Mouse (Mus musculus) cerebellum, adult 11-12 months (tissue): Measurements from ENCODE around the gene Vps8.

Experiments
- DNase-seq: peaks from one replicate; pipeline ENCODE4 v3.0.0; 2022

Vps8 gene

GRCm38 (mm10) chr16:21563322-21563721 lies 140.4 kb downstream of the Vps8 start:
- DNase-seq = no peak

GRCm38 (mm10) chr16:21567093-21567492 lies 144.2 kb downstream of the Vps8 start:
- DNase-seq = no peak

GRCm38 (mm10) chr16:21569952-21570351 lies 147.0 kb downstream of the Vps8 start:
- DNase-seq = no peak

GRCm38 (mm10) chr16:21570786-21571185 lies 147.9 kb downstream of the Vps8 start:
- DNase-seq = no peak

- DNase-seq = no peak
These were observed 153.1 kb downstream of the Vps8 start for GRCm38 (mm10) chr16:21576000-21576420.

GRCm38 (mm10) chr16:21589110-21589509 lies 166.2 kb downstream of the Vps8 start:
- DNase-seq = no peak

- DNase-seq = no peak
These were observed 167.9 kb downstream of the Vps8 start for GRCm38 (mm10) chr16:21590806-21591205.

GRCm38 (mm10) chr16:21591511-21591910 lies 168.6 kb downstream of the Vps8 start:
- no peak for DNase-seq

- no peak for DNase-seq
These were observed 172.6 kb downstream of the Vps8 start for GRCm38 (mm10) chr16:21595539-21595938.

GRCm38 (mm10) chr16:21604354-21604753 lies 181.4 kb downstream of the Vps8 start:
- no peak for DNase-seq

- DNase-seq = no peak
These were observed 183.5 kb downstream of the Vps8 start for GRCm38 (mm10) chr16:21606249-21607020.

- no peak for DNase-seq
These were observed 184.2 kb downstream of the Vps8 start for GRCm38 (mm10) chr16:21607021-21607650.

GRCm38 (mm10) chr16:21607651-21608040 lies 184.7 kb downstream of the Vps8 start:
- DNase-seq = no peak

- DNase-seq = no peak
These were observed 185.4 kb downstream of the Vps8 start for GRCm38 (mm10) chr16:21608176-21608865.

GRCm38 (mm10) chr16:21610473-21610872 lies 187.6 kb downstream of the Vps8 start:
- no peak for DNase-seq

GRCm38 (mm10) chr16:21615802-21616201 lies 192.9 kb downstream of the Vps8 start:
- DNase-seq = no peak

- no peak for DNase-seq
These were observed 197.7 kb downstream of the Vps8 start for GRCm38 (mm10) chr16:21620630-21621029.

GRCm38 (mm10) chr16:21625784-21626634 lies 203.1 kb downstream of the Vps8 start:
- DNase-seq = peak; percentile 33

GRCm38 (mm10) chr16:21627248-21627647 lies 204.3 kb downstream of the Vps8 start:
- no peak for DNase-seq

GRCm38 (mm10) chr16:21628061-21628591 lies 205.2 kb downstream of the Vps8 start:
- DNase-seq = no peak

- no peak for DNase-seq
These were observed 207.7 kb downstream of the Vps8 start for GRCm38 (mm10) chr16:21630614-21631013.

GRCm38 (mm10) chr16:21631815-21632222 lies 208.9 kb downstream of the Vps8 start:
- no peak for DNase-seq

GRCm38 (mm10) chr16:21634460-21634859 lies 211.5 kb downstream of the Vps8 start:
- no peak for DNase-seq
